Mouse (Mus musculus) gastrocnemius, adult 8-10 months (tissue): ENCODE measurements at regions not wholly inside any gene's neighbourhood (a gene's known extent, or its start where the extent isn't known, plus 50 kb on each side); places are given as distances from the start of the nearest gene placed in this dataset. TPM values are rescaled to one million over a fixed set of nuclear protein-coding genes. Genes with fewer than 3 reads are reported as not detected.
"Not testable (repeated sequence)": the region's sequence is repeated elsewhere in the genome, so short reads cannot be mapped to it uniquely, and the experiment has no call there.

Experiments
- DNase-seq, 2 experiments: peaks; one replicate each; pipeline ENCODE4 v3.0.0; 2022; ENCODE audit warnings: low spot score in 2 of 2
- microRNA-seq: library from miRNA; unstranded; fragments of <30 nt; microRNA quantifications from one replicate; pipeline ENCODE4 v1.2.0, GENCODE M21; 2022

DNA sequence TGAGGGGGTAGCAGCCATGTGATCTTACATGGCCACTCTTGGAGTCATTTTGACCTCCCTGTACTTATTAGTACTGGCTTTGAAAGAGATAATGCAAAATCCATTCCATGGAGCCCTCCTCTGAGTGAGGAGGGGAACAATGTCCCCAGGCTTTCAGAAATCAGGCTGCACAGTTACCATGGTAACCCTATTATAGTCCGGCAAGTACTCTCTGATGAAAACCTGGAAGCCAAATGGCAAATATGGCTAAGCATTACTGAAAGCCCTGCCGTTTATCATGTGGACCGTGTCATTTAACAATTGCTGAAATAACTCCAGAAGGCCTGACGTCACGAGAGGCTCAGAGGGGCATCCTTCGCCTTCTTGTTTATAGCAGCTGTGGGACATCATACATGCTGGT is 82.5 kb upstream of the Xcl1 start:
- no peak for DNase-seq

DNA sequence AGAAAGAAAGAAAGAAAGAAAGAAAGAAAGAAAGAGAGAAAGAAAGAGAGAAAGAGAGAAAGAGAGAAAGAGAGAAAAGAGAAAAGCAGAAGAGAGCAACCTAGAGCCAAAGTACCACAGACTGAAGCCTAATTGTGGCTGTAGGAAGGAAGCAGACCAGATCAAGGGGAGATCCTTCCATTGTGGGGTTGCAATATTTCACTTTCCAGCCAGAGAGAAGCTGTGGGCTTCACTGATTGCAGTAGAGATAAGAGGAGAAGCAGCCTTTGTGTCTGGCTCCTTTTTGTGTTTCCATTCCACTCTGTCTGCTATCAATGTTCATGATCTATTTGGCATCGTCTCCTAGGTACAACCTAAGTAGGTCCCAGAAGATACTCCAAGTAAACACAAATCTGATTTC is 79.0 kb upstream of the Xcl1 start:
- no peak for DNase-seq

DNA sequence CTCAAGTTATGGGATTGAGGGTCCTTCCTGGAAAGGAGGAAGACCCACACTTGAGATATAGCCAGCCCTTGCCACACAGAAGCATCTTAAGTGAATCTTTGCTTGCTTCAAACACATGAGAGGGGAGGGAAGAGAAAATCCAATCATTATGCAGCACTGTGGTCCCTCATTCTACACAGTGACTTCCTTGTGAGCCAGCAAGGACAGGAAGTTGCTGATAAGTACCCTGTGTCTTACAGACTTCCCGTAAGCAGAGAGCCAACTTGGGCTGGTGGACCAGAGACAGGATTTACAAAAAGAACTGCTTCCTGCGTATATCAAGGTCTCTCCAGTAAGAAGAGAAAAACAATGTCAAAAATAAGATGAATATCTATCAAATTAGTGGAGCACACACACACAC is 78.1 kb upstream of the Xcl1 start:
- no peak for DNase-seq

DNA sequence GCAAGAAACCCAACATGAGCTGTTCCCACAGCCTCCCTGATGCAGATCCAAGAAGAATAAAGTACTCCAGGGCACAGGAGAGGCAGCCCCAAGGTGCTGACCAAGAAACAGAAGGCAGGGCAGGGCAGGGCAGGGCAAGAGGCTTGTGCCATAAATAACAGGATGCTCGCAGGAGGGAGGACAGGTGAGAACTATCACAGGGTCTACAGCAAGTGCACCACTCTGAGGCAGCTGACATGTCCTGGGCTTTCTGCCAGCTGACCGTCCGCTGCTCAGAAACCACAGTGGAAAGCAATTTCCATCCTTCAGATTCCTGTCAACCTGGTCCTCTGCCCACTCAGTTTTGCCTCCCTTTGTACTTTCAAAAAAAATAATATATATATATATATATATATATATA is 77.0 kb upstream of the Xcl1 start:
- no peak for DNase-seq

DNA sequence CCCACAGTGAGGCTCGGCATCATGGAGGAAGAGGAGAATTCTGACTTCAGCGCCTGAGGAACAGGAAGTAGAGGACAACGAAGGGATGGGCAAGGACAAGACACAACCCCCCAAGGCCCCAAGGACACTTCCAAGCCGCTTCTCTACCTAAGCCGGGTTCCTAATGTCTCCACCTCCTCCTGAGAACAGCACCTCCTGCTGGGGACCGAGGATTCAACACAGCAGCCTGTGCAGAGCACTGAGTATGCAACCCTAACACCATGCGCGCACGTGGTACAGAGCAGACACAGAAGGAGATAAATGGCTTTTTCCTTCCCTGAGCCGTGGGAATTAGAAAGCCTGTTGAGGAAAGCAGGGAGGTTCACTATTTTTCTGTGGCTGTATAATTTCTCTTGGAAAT is 64.2 kb upstream of the Xcl1 start:
- no peak for DNase-seq

DNA sequence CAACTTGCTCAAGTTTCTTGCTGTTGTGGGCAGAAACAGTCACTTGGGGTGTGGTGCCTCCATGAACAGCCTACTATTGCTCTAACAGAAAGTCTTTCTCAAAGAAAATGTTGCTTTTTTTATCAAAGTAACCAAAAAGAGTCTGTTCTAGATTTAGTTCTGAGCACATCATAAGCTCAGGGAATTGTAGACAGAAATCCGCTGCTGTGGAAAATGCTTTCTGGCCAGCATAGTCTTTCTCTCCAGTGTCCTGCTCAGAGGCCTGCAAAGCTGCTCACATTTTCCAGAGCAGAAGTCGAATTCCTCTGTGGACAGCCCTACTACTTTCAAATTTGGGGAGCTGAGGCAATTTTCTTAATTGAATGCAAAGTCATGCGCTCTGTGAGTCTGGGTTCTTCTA is 63.3 kb upstream of the Xcl1 start:
- no peak for DNase-seq

DNA sequence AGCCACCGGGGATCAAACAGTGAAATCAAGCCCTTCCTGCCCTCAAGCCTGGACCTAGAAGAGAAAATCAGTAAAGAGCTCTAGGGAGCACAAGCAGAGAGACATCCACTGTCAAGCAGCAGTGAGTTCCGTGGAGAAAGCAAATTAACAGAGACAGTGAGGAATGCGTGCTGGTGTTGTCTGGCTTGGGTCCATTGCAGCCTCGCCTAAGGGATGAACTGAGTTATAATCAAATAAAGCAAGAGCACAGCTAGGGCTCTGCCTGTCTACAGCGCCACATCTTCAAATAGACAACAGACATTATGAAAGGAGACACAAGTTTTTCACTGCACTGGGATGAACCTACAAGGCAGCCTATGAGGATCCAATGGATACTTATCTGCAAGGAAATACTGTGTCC is 62.3 kb upstream of the Xcl1 start:
- no peak for DNase-seq

DNA sequence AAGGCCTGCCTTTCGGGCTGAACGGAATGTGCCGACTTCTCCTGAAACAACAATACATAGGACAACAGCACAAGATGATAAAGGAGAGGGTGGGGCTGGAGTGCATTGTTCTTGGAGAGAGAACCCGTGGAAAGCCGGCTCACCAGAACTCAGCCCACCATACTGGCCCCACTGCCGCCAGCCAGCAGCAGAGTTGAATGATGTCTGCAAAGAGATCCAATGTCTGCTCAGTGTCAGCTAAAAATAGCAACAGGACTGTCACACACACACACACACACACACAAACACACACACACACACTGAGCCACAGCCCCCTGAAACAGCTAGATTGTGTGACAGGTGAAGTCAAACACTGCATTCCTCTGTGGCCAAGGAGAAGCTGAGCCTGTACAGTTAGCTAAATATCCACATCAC is 58.9 kb upstream of the Xcl1 start:
- DNase-seq, result no peak

DNA sequence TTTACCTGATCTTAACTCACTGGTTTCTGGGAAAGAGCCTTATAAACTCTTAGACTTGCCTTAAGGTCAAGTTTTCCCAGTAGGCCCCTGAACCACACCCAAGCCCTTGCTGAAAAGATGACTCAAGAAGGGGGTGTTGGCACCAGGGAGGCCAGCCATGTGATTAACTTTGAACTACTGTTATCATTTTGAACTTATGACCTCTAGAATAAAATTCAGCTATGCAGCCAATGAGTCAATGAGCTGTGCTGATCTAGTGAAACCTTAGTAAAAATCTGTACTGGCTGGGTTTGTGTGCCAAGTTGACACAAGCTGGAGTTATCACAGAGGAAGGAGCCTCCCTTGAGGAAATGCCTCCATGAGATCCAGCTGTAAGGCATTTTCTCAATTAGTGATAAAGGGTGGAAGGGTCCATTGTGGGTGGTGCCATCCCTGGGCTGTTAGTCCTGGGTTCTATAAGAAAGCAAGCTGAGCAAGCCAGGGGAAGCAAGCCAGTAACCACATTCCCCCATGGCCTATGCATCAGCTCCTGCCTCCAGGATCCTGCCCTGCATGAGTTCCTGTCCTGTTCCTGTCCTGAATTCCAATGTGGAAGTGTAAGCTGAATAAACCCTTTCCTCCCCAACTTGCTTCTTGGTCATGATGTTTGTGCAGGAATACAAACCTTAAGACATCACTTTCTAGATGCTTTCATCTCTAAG is 58.0 kb upstream of the Xcl1 start:
- DNase-seq, result not testable (repeated sequence)

DNA sequence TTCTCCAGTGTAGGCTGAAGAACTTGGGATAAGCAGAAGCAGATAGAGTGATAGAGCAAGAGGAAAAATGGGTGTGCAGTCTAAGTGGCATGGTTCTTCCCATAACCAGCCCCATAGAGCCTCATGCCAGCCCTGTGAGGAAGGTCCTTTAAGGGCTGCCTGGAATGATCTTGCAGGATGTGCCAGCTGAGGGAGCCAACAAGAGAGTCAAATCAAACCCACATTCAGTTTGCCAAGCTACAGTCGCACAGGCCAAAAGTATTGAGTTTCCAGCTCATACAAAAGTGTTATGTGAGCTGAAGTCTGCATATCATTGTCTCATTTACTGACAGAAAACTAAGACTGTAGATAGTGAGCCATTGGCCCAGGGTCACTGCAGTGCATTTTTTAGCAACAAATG is 53.7 kb upstream of the Xcl1 start:
- DNase-seq, result peak; percentile 16 to 47

DNA sequence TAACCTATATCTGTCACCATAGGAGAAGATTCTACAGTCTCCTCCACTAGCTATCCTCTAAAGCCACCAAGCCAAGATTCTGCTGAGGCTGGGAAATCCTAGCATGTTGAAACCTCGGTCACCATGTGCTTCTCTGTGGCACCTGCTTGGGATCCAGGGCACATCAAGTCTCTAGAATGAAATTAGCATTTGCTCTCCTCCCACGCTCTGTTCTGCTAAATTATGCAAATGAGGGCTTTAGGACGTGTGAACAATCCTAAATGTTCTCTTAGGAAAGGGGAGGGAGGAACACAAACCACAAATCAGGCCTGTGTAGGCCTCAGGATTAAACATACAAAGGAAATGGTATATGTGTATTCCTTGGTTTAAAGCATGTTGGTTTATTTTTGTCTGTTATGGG is 52.9 kb upstream of the Xcl1 start:
- no peak for DNase-seq

DNA sequence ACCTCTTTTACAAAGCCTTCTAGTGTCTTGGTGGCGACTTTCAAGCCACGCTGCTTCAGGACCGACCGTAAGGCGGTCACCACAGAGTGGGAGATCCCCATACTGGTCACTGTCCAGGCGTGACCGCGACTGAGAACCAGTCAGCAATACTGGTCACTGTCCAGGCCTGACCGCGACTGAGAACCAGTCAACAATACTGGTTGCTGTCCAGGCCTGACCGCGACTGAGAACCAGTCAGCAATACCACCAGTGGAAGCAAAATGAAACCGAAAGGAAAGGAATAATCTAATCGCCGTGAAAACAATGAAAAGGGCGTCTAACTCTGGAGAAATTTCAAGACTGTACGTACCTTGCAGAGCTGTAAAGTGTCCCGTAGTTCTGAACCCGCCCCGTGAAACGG is 50.2 kb upstream of the Xcl1 start:
- DNase-seq, result not testable (repeated sequence)

Small RNAs in the stretch of these regions (microRNA-seq; reads per million reads assigned to microRNA genes)
- not detected for gene Gm26042
